Mouse (Mus musculus): ENCODE measurements at regions not wholly inside any gene's neighbourhood (a gene's known extent, or its start where the extent isn't known, plus 50 kb on each side); places are given as distances from the start of the nearest gene placed in this dataset.

DNA sequence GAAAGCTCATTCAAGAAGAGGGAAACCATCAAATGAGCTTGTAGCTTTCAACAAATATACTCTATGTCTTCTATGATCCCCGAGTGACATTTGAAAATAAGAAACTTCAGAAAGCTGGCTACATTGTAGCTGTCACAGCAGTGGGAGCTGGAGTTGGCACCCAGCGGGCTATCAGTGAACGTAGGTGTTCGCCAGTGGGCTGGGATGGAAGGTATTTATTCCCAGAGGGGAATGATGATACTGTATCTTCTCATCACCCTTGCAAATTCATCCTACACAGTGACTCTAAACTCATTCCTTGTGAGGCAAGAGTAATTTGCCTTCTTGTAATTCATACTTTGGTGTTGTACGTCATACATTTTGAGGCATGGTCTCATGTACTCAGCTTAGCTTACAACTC is 349.3 kb downstream of the Ins1 start:
- TF ChIP-seq POLR2A (IDR thresholded peaks at IDR 0.05; ENCODE audit: borderline replicate concordance, extremely low read depth, insufficient read depth, insufficient read length, poor library complexity, severe bottlenecking), result no peak
- no peak for TF ChIP-seq CTCF (IDR thresholded peaks at IDR 0.05; ENCODE audit: borderline replicate concordance, extremely low read depth, insufficient read depth, insufficient read length)
